Mouse (Mus musculus) cerebellum, adult (tissue): ENCODE data around the gene 1700066M21Rik.

Source experiments
- ATAC-seq: cut with Nextera tagmentation; 2 replicates; pipeline ENCODE4 v1.9.2; 2017; ENCODE audit warnings: mild to moderate bottlenecking, moderate library complexity, mixed read lengths; ENCODE audit not compliant: insufficient number of reproducible peaks, low FRiP score, low TSS enrichment

Gene 1700066M21Rik

DNA sequence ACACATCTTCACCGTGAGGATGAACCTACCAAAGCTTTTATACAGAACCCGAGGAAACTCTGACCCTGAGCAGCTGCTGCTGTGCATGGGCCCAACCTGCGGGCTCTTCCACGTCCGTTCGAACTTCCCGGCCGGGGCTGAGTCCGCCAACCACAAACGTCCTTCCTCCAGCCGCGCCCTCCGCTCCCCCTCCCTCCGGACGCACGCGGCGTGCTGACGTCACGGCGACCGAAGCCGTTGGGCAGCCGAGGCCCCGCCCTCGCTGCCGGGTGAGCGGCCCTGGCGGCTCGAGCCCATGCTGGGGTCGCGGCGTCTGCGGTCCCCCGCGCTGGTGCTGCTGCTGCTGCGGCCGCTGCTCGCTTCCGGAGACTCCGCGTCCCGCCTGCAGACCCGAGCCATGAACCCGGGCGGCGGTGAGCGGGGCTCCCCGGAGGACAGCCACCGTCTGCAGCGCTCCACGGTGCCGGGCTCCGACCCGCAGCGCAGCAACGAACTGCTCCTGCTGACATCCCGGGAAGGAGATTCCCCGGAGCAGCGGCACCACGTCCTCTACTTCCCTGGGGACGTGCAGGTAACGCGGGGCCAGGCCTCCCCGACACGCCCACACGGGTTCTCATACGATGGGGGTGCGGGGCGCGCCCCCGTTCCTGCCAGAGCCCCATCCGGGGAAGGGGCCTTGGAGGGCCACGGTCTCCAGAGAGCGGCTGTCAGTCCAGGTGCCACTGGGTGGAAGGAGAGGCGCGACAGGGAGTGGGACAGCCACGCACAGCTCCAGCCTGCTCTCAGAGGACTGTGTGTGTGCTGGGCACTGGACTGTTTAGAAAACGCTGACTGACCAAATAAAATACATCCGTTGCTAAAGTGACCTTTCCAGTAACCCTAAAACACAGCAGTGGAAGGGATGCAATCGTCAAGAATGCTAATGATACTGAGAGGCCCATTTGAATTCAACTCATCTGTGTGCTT lies at the start of gene 1700066M21Rik:
Gene 1700066M21Rik, plus strand, starts transcription at position 245 of the 966 bp plus-strand sequence.
- peak; percentile 95 for ATAC-seq

GRCm38 (mm10) chr1:57329285-57330093 lies 47.9 kb upstream of the 1700066M21Rik start:
- no peak for ATAC-seq

DNA sequence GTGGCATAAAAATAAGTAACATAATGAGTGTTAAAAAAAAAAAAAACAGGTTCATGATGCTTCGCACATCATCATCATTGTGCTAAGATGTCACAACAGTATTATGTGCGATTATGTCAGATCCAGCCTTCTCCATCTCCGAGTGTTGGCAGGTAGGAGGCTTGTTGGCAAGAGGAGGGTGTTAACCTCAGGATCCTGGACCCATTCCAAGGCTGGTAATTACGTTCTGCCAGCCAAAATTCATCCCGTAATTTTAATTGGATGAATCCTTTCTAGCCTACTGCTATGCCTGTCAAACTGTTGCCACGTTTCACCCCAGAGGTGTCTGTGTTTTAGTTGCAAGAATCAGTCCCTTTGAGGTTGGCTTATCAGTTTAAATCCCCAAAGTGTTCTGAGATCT lies 47.2 kb upstream of the 1700066M21Rik start:
- peak; percentile 32; the same call in 1 of the 2 replicates for ATAC-seq

DNA sequence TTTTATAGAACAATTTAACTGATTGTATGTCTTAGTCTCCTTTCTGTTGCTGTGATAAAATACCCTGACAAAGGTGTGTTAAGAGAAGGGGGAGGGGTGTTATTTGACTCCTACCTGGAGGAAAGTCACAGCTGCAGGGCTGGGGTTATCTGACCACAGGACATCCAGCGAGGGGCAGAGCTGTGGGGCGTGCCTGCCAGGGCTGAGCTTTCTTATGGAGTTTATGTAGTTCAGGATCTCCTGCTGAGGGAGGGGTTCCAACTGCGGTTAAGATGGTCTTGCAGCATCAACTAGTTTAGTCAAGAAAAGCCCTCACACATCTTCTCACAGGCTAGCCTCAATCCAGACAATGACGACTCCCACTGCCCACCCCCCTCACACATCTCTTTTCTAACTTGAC lies 45.4 kb upstream of the 1700066M21Rik start:
- no peak for ATAC-seq

DNA sequence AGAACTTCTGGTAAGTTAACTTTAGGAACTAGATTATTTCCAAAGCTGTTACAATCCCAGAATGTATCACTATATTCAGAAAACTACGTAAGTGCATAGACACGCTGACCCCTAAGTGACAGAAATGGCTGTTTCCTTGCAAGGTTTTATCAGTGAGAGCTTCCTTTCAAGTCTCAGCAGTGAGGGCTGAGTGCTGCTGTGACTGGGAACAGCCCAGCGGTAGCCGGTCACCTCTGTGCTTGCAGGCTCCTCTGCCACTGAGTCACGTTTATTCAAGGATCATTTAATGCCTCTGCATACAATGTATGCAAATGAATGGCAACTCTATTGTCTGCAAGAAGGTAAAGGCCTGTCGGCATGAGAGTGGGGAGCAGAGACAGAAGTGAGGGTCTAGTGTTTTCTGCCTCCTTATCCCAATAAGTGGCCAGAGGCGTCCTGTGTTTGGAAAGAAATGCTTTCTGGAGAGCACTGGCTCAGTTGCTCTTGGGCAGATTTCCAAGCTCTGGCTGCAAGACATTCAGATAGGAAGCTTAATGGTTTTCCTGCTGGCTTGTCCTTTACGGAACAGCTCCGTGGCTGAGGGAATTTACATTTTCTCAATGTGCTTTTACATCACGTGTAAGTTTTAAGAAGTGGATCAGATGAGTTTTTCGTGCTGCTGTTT lies 43.7 kb upstream of the 1700066M21Rik start:
- no peak for ATAC-seq

DNA sequence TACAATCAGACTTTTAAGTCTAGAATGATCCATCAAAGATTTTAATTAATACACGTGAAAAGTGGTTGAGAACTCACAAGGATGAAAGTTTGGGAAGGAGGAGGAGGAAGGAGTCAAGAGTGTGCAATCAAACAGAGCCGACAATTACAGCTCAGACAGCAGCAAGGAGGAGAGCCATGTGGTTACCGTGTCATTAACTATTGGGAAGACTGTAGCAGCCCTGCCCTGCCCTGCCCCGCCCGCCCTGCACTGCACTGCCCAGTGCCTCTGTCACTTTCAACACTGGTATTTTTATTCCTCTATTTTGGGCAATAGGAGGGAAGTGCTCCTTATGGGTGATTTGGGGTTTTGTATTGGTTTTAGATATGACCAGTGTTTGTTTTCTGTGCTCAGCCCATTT lies 42.2 kb upstream of the 1700066M21Rik start:
- no peak for ATAC-seq

GRCm38 (mm10) chr1:57339156-57339796 lies 38.1 kb upstream of the 1700066M21Rik start:
- no peak for ATAC-seq

- no peak for ATAC-seq
These were observed 36.2 kb upstream of the 1700066M21Rik start for GRCm38 (mm10) chr1:57341197-57341596.

- ATAC-seq = no peak
These were observed 29.9 kb upstream of the 1700066M21Rik start for GRCm38 (mm10) chr1:57347487-57347886.

- no peak for ATAC-seq
These were observed 25.5 kb upstream of the 1700066M21Rik start for GRCm38 (mm10) chr1:57351941-57352340.

GRCm38 (mm10) chr1:57358546-57358945 lies 18.9 kb upstream of the 1700066M21Rik start:
- ATAC-seq = no peak

GRCm38 (mm10) chr1:57367446-57367845 lies 10.0 kb upstream of the 1700066M21Rik start:
- ATAC-seq = no peak

DNA sequence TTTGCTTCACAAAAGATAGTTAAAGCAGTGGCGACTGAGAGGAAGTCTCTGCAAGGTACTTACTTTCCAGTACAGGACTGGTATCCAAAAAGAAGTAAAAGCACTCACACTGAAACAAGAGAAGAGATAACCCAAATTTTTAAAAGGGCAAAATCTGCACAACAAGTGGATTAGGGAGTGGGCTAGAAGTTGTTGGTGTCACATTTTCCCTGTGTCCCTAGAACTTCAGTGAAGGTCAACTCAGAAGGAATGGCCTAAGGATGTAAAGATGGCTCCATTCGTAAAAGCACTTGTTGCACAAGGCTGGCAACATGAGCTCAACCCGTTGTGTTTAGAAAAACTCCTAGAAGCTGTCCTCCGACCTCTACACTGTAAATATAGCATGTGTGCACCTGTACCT lies 8.3 kb upstream of the 1700066M21Rik start:
- no peak for ATAC-seq

- ATAC-seq = no peak
These were observed 7.0 kb upstream of the 1700066M21Rik start for GRCm38 (mm10) chr1:57370451-57370850.

DNA sequence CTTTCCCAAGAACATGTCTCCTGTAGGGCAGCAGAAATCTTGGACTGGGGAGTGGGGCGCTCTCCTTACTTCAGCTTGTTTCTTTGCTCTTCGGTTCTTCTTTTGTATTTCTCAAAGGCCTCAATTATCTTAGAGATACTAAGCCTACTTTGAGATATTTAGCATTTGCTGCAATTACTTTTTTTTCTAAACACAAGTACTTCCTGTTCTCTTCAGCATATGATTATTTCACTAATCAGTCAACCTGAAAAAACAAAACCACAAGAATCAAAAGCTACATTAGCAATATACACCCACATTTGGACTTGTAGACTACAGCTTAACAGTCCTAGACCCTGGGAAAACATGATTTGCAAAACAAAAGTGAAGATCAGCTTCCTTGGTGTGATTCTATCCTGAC lies 2.1 kb upstream of the 1700066M21Rik start:
- no peak for ATAC-seq

- no peak for ATAC-seq
These were observed 614 bp upstream of the 1700066M21Rik start for GRCm38 (mm10) chr1:57376806-57377205.

GRCm38 (mm10) chr1:57386519-57386918 lies 9.1 kb downstream of the 1700066M21Rik start:
- ATAC-seq = no peak

DNA sequence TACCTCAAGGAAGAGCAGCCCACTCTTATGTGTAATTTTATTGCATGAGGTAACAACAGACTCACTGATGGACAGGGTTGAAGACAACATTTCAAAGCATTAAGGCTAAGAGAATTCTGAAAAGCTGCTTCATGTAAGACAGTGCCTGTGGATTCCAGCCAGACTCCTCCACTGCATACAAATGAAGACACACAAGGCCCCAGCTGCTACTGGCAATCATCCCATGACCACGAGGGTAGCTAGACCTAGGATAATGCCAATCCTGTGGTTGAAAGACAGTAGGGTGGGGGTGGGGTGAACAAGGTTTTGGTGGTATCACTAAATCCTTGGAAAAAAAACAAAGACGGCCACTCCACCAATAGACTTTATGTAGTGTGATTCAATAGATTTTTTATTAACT lies 10.5 kb downstream of the 1700066M21Rik start:
- ATAC-seq = no peak

GRCm38 (mm10) chr1:57388402-57389155 lies 11.2 kb downstream of the 1700066M21Rik start:
- ATAC-seq = no peak
